Mouse (Mus musculus) neural tube, embryonic 11.5 days (tissue): ENCODE results near the gene Gab1. TPM values are rescaled to one million over a fixed set of nuclear protein-coding genes. Genes with fewer than 3 reads are reported as not detected.
"Not testable (repeated sequence)": the region's sequence is repeated elsewhere in the genome, so short reads cannot be mapped to it uniquely, and the experiment has no call there.

Experiments used
- ATAC-seq: fragments of 200-750 bp; cut with Nextera tagmentation; 2 replicates; pipeline ENCODE4 v1.8.0; 2017; ENCODE audit warnings: moderate number of reproducible peaks, mild to moderate bottlenecking, moderate TSS enrichment, moderate library complexity; ENCODE audit not compliant: insufficient read depth, low FRiP score, low TSS enrichment
- DNase-seq: peaks from one replicate; pipeline ENCODE4 v3.0.0-alpha.2; 2015; ENCODE audit warnings: low spot score
- H3K27ac ChIP-seq: fragments of 300-500 bp; sonication (generic); 2 replicates; pipeline ENCODE4 v1.5.1; 2014; ENCODE audit warnings: low read depth, mild to moderate bottlenecking, low read length
- H3K27me3 ChIP-seq: fragments of 300-500 bp; sonication (generic); 2 replicates; pipeline ENCODE4 v1.6.1; 2014; ENCODE audit warnings: mild to moderate bottlenecking, low read length, mixed read lengths; ENCODE audit not compliant: control insufficient read depth, insufficient read depth
- H3K36me3 ChIP-seq: fragments of 300-500 bp; sonication (generic); 2 replicates; pipeline ENCODE4 v1.6.1; 2014; ENCODE audit warnings: mild to moderate bottlenecking, low read length, moderate library complexity, mixed read lengths; ENCODE audit not compliant: control insufficient read depth, insufficient read depth
- H3K4me1 ChIP-seq: fragments of 300-500 bp; sonication (generic); 2 replicates; pipeline ENCODE4 v1.6.1; 2014; ENCODE audit warnings: low read length, mixed read lengths; ENCODE audit not compliant: control insufficient read depth, insufficient read depth
- H3K4me2 ChIP-seq: fragments of 300-500 bp; sonication (generic); 2 replicates; pipeline ENCODE4 v1.6.1; 2014; ENCODE audit warnings: low read depth, mild to moderate bottlenecking, moderate library complexity
- H3K4me3 ChIP-seq: fragments of 300-500 bp; sonication (generic); 2 replicates; pipeline ENCODE4 v1.5.1; 2014; ENCODE audit warnings: low read depth, low read length
- H3K9ac ChIP-seq: fragments of 300-500 bp; sonication (generic); 2 replicates; pipeline ENCODE4 v1.6.1; 2014; ENCODE audit warnings: mild to moderate bottlenecking, low read length
- H3K9me3 ChIP-seq: fragments of 300-500 bp; sonication (generic); 2 replicates; pipeline ENCODE4 v1.6.1; 2016; ENCODE audit warnings: low read length; ENCODE audit not compliant: control insufficient read depth
- WGBS: fragments of 180-500 bp; shearing (Covaris S2); extraction: QIAGEN DNeasy Blood & Tissue Kit; methylation state at CpG from one replicate; pipeline ENCODE4 v1.1.7; 2014; 5-methylcytosine and 5-hydroxymethylcytosine counted together
- polyA plus RNA-seq: library from polyadenylated mRNA; unstranded; fragments of >200 nt; fragmentation: Nextera tagmentation; extraction: Ambion mirVana; gene quantifications from 2 replicates; pipeline ENCODE4 v1.2.1, GENCODE M21; 2014

The Gab1 gene
- polyA plus RNA-seq, 1 experiment from 2014 or later, result 24.5 TPM

- Histone ChIP-seq H3K4me1 (no peaks in the 10 kb centered on the region), H3K36me3 (no peaks in the 10 kb centered on the region), H3K27me3 (no peaks in the 10 kb centered on the region), H3K9me3 (no peaks in the 10 kb centered on the region), H3K4me2 (no peak overlapping the region), H3K9ac (no peak overlapping the region), H3K27ac (no peak overlapping the region), H3K4me3 (no peak overlapping the region)
- DNase-seq (no peak), ATAC-seq (no peak)
- WGBS, result 86% methylated on average over 4 of the region's 4 CpGs
Observed at GRCm38 (mm10) chr8:80749091-80749490, 131.2 kb downstream of the Gab1 start.

DNA sequence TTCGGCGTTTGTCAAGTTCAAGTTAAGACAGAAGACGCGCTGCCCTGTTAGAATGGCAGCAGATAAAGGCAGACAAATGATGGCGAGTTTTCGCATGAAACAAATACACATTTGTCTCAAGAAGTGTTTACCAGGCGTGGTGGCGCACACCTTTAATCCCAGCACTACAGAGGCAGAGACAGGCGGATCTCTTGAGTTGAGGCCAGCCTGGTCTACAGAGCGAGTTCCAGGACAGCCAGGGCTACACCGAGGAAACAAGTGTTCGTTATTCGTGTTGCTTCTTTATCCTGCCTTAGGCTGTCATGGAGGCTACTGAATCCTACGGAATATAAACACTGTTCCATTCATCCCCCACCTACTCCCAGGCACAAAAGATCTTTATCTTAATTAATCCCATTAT, 140.4 kb downstream of the Gab1 start:
- ATAC-seq, result peak; percentile 39
- WGBS, result 18% methylated on average over 14 of the region's 14 CpGs
- H3K9ac ChIP-seq, result peak overlapping the region; percentile 30
- H3K27me3 ChIP-seq, result no peaks in the 10 kb centered on the region
- H3K9me3 ChIP-seq, result no peaks in the 10 kb centered on the region
- H3K4me1 ChIP-seq, result peaks cover 4% of the 10 kb centered on the region
- no peak for DNase-seq
- H3K36me3 ChIP-seq, result peaks cover 5% of the 10 kb centered on the region
- peak overlapping the region; percentile 56 for H3K27ac ChIP-seq
- H3K4me3 ChIP-seq, result peak overlapping the region; percentile 35
- peak overlapping the region; percentile 35 for H3K4me2 ChIP-seq

DNA sequence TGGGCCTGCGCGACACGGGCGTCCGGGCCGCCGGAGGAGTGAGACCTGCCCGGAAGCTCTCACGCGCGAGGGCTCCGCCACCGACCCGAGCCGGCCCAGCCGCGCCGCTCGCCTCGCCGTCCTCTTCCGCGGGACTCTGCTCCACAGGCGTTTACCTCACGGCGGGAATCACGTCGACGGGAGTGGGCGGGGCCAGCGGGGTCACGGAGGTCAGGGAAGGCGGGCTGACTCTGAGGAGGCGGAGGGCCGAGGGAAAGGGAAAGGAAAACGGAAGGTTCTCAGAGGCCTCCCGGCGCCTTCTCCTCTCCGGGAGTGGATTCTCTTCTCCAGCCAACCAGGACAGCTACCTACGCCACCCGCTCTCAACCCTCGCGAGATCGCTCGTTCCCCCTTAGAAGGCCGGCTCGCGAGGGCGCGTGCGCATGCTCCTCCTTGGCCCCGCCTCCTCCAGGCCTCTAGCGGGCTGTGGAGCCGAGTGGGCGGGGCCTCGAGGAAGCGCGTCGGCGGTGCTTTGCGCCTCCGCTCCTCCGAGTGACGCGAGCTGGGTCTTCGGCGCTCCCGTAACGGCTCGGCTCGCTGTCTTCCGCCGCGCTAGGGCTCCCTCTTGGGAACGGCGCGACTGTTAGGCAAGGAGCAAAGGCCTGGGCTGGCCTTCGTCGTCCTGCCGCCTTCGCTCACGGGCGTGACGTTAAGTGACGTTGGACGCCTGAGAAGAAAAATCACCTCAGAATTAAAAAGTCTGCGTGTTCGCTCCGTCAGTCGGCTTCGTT, 141.0 kb downstream of the Gab1 start, which contains the start of gene Smarca5:
Gene Smarca5, minus strand, starts transcription at position 343 of the 770 bp plus-strand sequence.
- ATAC-seq (peak; percentile 95), DNase-seq (peak; percentile 94)
- not testable (repeated sequence) for H3K9me3 ChIP-seq, H3K4me1 ChIP-seq, H3K27me3 ChIP-seq, H3K36me3 ChIP-seq
- Histone ChIP-seq H3K9ac (peak within 1 kb of the TSS; percentile 83), H3K4me3 (peak within 1 kb of the TSS; percentile 86), H3K27ac (peak within 1 kb of the TSS; percentile 97), H3K4me2 (peak within 1 kb of the TSS; percentile 84)
- 1% methylated on average over 74 of the region's 91 CpGs for WGBS

DNA sequence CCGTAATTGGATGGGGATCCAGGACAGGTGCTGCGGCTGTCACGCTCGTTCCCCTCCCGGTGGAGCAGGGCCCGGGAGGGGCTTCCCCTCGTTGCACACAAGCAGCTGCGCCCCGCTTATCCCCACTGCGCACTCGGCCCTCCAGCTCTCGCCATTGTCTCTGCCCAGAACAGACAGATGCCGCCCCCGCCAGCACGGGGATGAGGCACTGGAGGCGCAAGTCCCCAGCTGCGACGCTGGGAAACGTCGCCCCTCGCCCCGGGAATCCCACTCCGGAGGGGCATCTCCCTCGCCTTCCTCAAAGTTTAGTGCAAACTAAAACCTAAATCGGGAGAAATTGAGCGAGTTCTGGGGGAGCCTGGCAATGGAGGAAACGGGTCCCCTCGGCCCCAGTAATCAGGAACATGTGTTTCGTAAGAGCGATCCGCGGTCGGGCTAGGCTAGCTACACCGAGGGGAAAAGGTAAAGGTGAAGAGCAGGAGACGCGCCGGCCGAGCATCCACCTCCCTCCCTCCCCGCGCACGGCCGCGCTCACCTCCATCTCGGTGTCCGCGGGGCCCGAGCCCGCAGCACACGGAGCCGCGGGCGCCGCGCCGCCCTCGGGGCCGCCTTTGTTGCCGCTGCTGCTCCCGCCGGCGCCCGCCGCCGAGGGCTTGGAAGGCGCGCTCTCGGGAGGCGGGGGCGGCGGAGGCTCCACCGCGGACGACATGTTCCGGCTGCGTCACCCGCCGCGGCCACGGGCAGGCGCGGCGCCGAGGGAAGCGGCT, 141.7 kb downstream of the Gab1 start:
- no peaks in the 10 kb centered on the region for H3K9me3 ChIP-seq
- H3K27ac ChIP-seq, result peak overlapping the region; percentile 97
- H3K4me3 ChIP-seq, result peak overlapping the region; percentile 86
- peaks cover 5% of the 10 kb centered on the region for H3K36me3 ChIP-seq
- WGBS, result under 1% methylated on average over 76 of the region's 84 CpGs
- DNase-seq (peak; percentile 74), ATAC-seq (peak; percentile 75)
- peak overlapping the region; percentile 83 for H3K9ac ChIP-seq
- H3K27me3 ChIP-seq, result no peaks in the 10 kb centered on the region
- H3K4me2 ChIP-seq, result peak overlapping the region; percentile 84
- peaks cover 4% of the 10 kb centered on the region for H3K4me1 ChIP-seq

DNA sequence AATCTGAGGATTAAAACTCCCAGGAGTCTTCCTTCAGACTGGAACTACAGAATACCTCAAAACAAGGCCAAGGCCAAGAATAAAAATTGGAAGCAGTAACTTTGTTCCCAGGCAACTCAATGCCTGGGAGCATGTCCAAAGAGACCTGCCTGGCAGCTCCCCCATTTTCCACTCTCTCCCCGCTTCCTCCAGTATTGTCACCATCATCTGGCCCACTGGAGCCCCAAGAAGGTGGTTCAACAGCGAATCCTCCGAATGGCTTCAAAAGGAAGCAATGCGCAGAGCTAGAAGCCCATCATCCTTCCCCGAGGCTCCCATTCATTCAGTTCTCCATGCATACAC, 142.3 kb downstream of the Gab1 start:
- WGBS, result under 1% methylated on average over 5 of the region's 5 CpGs
- H3K27me3 ChIP-seq, result no peaks in the 10 kb centered on the region
- ATAC-seq, result no peak
- peaks cover 5% of the 10 kb centered on the region for H3K36me3 ChIP-seq
- peak overlapping the region; percentile 84 for H3K4me2 ChIP-seq
- H3K4me1 ChIP-seq, result peaks cover 4% of the 10 kb centered on the region
- H3K27ac ChIP-seq, result peak overlapping the region; percentile 97
- no peak for DNase-seq
- H3K9me3 ChIP-seq, result no peaks in the 10 kb centered on the region
- peak overlapping the region; percentile 86 for H3K4me3 ChIP-seq
- peak overlapping the region; percentile 83 for H3K9ac ChIP-seq

DNA sequence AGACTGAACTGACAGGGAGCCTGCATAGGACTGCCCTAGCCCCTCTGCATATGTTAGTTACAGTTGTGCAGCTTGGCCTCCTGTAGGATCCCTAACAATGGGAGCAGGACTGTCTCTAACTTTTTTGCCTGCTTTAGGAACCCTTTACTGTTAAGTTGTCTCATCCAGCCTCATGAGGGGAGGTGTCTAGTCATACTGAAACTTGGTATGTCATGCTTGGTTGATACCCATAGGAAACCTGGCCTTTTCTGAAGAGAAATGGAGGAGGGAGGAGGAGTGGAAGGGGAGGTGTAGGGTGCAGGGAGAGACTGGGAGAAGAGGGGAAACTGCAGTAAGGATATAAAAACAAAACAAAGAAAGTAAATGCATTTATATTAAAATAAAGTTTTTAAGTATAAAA, 148.0 kb downstream of the Gab1 start:
- Histone ChIP-seq H3K27ac (no peak overlapping the region), H3K4me1 (no peaks in the 10 kb centered on the region), H3K4me2 (no peak overlapping the region), H3K9me3 (no peaks in the 10 kb centered on the region), H3K36me3 (peaks cover 13% of the 10 kb centered on the region), H3K9ac (no peak overlapping the region), H3K4me3 (no peak overlapping the region), H3K27me3 (no peaks in the 10 kb centered on the region)
- ATAC-seq (no peak), DNase-seq (no peak)

- Histone ChIP-seq H3K27me3 (no peaks in the 10 kb centered on the region), H3K27ac (no peak overlapping the region), H3K9me3 (no peaks in the 10 kb centered on the region), H3K4me3 (no peak overlapping the region), H3K36me3 (peaks cover 12% of the 10 kb centered on the region), H3K4me1 (no peaks in the 10 kb centered on the region), H3K9ac (no peak overlapping the region), H3K4me2 (no peak overlapping the region)
- no peak for DNase-seq
- no peak for ATAC-seq
- 88% methylated on average over 1 of the region's 1 CpGs for WGBS
Observed at GRCm38 (mm10) chr8:80714461-80714860, 165.9 kb downstream of the Gab1 start.
